Mouse (Mus musculus) intestine, embryonic 14.5 days (tissue): Measurements from ENCODE around the gene Grik1. TPM values are rescaled to one million over a fixed set of nuclear protein-coding genes. Genes with fewer than 3 reads are reported as not detected.
A peak's percentile ranks its signal among the peaks of the same experiment; 100 is the strongest.

Experiments used
- ATAC-seq: fragments of 200-750 bp; cut with Nextera tagmentation; replicated peaks from 2 replicates; pipeline ENCODE4 v1.8.0; 2017; ENCODE audit warnings: low read depth, moderate number of reproducible peaks, moderate TSS enrichment, moderate library complexity; ENCODE audit not compliant: low FRiP score, low TSS enrichment
- DNase-seq: peaks from one replicate; pipeline ENCODE4 v3.0.0-alpha.2; 2018; ENCODE audit warnings: low spot score
- H3K27ac ChIP-seq: fragments of 300-500 bp; sonication (generic); 2 replicates; pipeline ENCODE4 v1.5.1; 2014; ENCODE audit warnings: low read depth, mild to moderate bottlenecking, control low read depth
- H3K27me3 ChIP-seq: fragments of 300-500 bp; sonication (generic); replicated peaks from 2 replicates; pipeline ENCODE4 v1.6.1; 2014; ENCODE audit warnings: low read length, control low read depth; ENCODE audit not compliant: control insufficient read depth, insufficient read depth
- H3K36me3 ChIP-seq: fragments of 300-500 bp; sonication (generic); 2 replicates; pipeline ENCODE4 v1.6.1; 2014; ENCODE audit warnings: low read length, control low read depth; ENCODE audit not compliant: control insufficient read depth, insufficient read depth
- H3K4me1 ChIP-seq: fragments of 300-500 bp; sonication (generic); replicated peaks from 2 replicates; pipeline ENCODE4 v1.6.1; 2014; ENCODE audit warnings: low read length, control low read depth, mixed read lengths; ENCODE audit not compliant: control insufficient read depth, insufficient read depth
- H3K4me2 ChIP-seq: fragments of 300-500 bp; sonication (generic); 2 replicates; pipeline ENCODE4 v1.6.1; 2014; ENCODE audit warnings: low read length
- H3K4me3 ChIP-seq: fragments of 300-500 bp; sonication (generic); 2 replicates; pipeline ENCODE4 v1.5.1; 2014; ENCODE audit warnings: low read depth, low read length, control low read depth, mixed read lengths
- H3K9ac ChIP-seq: fragments of 300-500 bp; sonication (generic); 2 replicates; pipeline ENCODE4 v1.6.1; 2014; ENCODE audit warnings: mild to moderate bottlenecking, low read length
- H3K9me3 ChIP-seq: fragments of 300-500 bp; sonication (generic); 2 replicates; pipeline ENCODE4 v1.6.1; 2016; ENCODE audit warnings: low read length, control low read depth; ENCODE audit not compliant: control insufficient read depth
- WGBS: fragments of 180-500 bp; shearing (Covaris S2); extraction: QIAGEN DNeasy Blood & Tissue Kit; methylation state at CpG from one replicate; pipeline ENCODE4 v1.1.7; 2014; 5-methylcytosine and 5-hydroxymethylcytosine counted together
- polyA plus RNA-seq: library from polyadenylated mRNA; unstranded; fragments of >200 nt; fragmentation: Nextera tagmentation; extraction: Ambion mirVana; gene quantifications from 2 replicates; pipeline ENCODE4 v1.2.1, GENCODE M21; 2014

Gene Grik1
- polyA plus RNA-seq, 1 experiment from 2014 or later = 1.3 TPM

DNA sequence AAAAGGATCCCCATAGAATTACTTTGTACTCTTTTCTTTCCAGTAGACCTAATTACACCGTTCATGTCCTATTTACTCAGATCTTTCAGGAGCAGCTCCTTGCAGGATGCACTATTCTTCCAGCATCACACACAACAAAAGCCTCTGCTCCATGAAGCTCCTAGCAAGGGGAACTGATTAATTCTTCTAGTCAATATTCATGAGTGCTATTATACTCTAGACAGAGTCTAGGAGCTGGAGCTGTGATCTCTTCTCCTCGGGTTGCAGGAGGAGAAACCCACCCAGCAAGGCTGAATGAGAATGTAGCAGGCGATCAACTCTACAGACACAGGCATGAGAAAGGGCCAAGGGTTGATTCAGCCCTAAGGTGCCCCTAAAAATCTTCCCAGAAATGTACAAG is 40.2 kb downstream of the Grik1 start:
- 70% methylated on average over 3 of the region's 3 CpGs for WGBS
- DNase-seq (no peak), ATAC-seq (no peak)
- no peak overlapping the region for H3K4me2 ChIP-seq
- H3K27me3 ChIP-seq = no peaks in the 10 kb centered on the region
- no peak overlapping the region for H3K4me3 ChIP-seq
- H3K4me1 ChIP-seq = no peaks in the 10 kb centered on the region
- H3K9ac ChIP-seq = no peak overlapping the region
- no peaks in the 10 kb centered on the region for H3K36me3 ChIP-seq
- H3K9me3 ChIP-seq = no peaks in the 10 kb centered on the region
- no peak overlapping the region for H3K27ac ChIP-seq

DNA sequence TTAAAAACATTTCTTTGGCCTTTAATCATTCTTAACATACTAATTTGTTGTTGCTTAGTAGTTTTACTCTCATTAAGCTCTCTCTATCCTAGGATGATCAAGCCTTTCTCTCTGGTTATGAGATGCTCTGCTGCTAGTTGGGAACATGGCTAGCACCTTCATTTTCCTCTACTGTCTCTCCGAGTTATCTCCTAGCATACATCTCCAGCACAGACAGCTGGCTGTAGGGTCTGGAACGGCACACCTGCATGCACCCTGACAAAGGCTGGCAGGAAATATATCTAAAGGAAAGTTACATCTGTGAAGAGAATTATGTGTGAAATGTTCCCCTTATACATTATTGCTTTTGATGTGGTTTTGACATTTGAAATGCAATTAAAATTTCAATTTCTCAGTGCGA is 42.5 kb downstream of the Grik1 start:
- WGBS = 82% methylated on average over 3 of the region's 3 CpGs
- Histone ChIP-seq H3K27ac (no peak overlapping the region), H3K9ac (no peak overlapping the region), H3K36me3 (no peaks in the 10 kb centered on the region), H3K4me3 (no peak overlapping the region), H3K27me3 (no peaks in the 10 kb centered on the region), H3K4me1 (no peaks in the 10 kb centered on the region), H3K9me3 (no peaks in the 10 kb centered on the region), H3K4me2 (no peak overlapping the region)
- DNase-seq (no peak), ATAC-seq (no peak)

DNA sequence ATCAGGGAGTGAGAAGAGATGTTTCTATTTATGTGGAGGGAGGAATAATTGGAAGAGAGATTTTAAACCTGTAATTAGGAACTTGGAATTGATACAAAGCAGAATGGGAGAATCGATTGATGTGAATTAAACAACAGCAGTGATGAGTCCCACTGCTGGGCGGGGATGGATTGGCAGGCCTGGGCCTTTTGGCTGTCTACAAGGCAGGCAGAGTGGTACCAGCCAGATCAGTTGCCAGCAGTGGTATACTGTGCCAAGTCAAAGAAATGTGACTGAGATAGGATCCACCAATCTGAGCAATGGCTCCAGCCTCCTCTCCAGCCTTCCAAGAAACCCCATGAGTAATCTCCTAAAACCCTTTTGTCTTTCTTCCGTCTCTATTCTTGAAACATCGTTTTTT is 45.4 kb downstream of the Grik1 start:
- Histone ChIP-seq H3K36me3 (no peaks in the 10 kb centered on the region), H3K27ac (no peak overlapping the region), H3K4me1 (no peaks in the 10 kb centered on the region), H3K27me3 (no peaks in the 10 kb centered on the region), H3K9me3 (no peaks in the 10 kb centered on the region), H3K9ac (no peak overlapping the region), H3K4me3 (no peak overlapping the region), H3K4me2 (no peak overlapping the region)
- no peak for DNase-seq
- WGBS = 81% methylated on average over 4 of the region's 4 CpGs
- ATAC-seq = no peak

DNA sequence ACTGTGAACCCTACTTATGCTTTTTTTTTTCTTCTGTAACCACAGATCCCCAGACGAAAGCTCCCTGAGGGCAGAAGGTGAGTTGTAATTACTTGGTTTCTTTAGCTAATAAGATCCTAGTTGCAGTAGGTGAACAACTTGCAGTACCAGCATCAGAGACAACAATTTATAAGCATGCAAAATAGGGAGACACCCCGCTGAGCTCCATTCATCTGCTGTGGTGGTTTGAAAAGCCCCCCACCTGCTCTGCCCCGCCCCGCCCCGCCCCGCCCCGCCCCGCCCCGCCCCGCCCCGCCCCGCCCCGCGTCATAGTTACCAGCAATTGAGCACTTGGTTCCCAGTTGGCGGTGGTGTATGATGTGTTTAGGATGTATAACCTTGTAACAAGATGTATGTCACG is 64.4 kb downstream of the Grik1 start:
- no peaks in the 10 kb centered on the region for H3K9me3 ChIP-seq
- no peak for ATAC-seq
- WGBS = 59% methylated on average over 16 of the region's 16 CpGs

DNA sequence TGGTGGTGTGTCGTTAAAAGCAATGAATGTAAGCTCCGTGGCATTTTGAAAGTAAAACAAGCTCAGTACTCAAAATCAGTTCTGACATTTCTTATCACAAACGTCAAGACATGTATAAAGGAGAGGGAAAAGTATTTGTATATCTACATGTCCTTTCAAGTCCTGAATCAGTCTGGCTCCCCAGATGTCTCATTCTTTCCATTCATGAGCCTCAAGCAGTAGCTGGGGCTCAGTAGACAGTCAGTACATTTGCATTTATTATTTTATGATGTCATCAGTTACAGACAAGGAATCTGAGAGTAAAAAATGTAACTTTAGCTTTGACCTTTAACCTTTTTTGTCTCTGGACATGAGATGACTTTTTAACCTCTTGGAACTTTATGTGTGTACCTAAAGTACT is 68.1 kb downstream of the Grik1 start:
- Histone ChIP-seq H3K4me3 (no peak overlapping the region), H3K27ac (no peak overlapping the region), H3K9ac (no peak overlapping the region), H3K36me3 (no peaks in the 10 kb centered on the region), H3K4me1 (no peaks in the 10 kb centered on the region), H3K27me3 (no peaks in the 10 kb centered on the region), H3K9me3 (no peaks in the 10 kb centered on the region), H3K4me2 (no peak overlapping the region)
- WGBS = 57% methylated on average over 3 of the region's 3 CpGs
- no peak for DNase-seq
- ATAC-seq = no peak

More for the DNA sequence above, 64.4 kb downstream of the Grik1 start:
- Histone ChIP-seq H3K4me1 (no peaks in the 10 kb centered on the region), H3K27ac (no peak overlapping the region), H3K36me3 (no peaks in the 10 kb centered on the region), H3K4me3 (no peak overlapping the region), H3K4me2 (no peak overlapping the region), H3K9ac (no peak overlapping the region), H3K27me3 (no peaks in the 10 kb centered on the region)
- no peak for DNase-seq

DNA sequence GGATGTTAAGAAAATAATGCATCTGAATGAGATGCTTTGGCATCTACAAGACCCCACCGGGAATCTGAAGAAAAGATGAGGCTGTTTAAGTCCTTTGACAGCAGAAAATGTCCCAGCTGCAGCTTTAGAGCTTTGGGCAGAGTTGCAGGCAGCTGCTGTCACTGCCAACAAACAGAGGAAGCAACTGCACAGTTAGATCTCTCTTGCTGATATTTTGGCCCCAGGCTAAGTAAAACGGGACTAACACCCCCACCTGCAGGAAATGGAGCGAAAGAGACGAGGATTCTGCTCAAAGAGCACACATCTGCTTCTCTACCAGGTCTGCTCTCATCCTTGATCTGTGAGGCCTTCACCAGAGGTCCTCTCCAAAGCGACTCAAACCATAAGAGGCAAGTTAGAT is 77.5 kb downstream of the Grik1 start:
- ATAC-seq (no peak), DNase-seq (no peak)

DNA sequence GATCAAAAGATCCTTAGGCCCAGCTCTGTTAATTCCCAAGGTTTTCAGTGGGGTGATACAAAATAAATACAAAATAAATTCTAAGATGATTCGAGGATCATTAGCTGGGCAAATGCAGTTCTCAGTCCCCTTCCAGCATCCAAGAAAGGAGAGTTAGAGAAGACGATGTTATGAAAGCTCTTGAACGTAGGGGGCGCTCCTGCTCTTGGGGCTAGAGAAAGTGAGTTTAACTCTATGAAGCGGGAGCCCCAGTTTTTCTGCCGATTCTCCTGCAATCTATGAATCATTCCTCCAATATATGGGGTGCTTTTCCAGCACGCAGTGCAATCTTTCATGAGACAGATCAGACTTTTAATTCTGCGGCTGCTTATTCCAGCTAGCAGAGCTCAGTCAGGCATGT is 78.2 kb downstream of the Grik1 start:
- Histone ChIP-seq H3K4me2 (no peak overlapping the region), H3K9ac (no peak overlapping the region), H3K27me3 (no peaks in the 10 kb centered on the region), H3K36me3 (no peaks in the 10 kb centered on the region), H3K9me3 (no peaks in the 10 kb centered on the region), H3K4me1 (no peaks in the 10 kb centered on the region), H3K27ac (no peak overlapping the region), H3K4me3 (no peak overlapping the region)
- no peak for ATAC-seq
- no peak for DNase-seq
- 63% methylated on average over 8 of the region's 8 CpGs for WGBS

More for the DNA sequence above, 77.5 kb downstream of the Grik1 start:
- Histone ChIP-seq H3K4me2 (no peak overlapping the region), H3K27me3 (no peaks in the 10 kb centered on the region), H3K9me3 (no peaks in the 10 kb centered on the region), H3K4me1 (no peaks in the 10 kb centered on the region), H3K4me3 (no peak overlapping the region), H3K27ac (no peak overlapping the region), H3K9ac (no peak overlapping the region), H3K36me3 (no peaks in the 10 kb centered on the region)
- WGBS = 61% methylated on average over 5 of the region's 5 CpGs

DNA sequence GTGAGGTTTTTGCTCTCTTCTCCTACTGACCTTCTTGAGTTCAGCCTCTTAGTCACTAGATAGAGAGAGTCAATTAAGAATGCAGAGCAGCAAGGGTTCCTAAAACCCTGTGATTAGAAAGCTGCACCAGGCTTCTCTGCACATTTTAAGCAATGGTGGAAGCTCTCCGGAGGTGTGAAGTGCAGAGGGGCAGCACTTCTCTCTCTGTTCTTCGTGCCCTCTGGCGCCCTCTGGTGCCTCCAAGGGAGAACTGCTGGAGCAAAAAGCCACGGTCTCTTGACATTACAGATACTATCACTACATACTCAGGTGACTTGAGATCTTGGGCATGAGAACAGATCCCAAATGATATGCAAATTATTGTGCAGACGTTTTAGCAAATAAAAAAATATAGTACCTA is 85.7 kb downstream of the Grik1 start:
- no peaks in the 10 kb centered on the region for H3K9me3 ChIP-seq
- H3K27me3 ChIP-seq = no peaks in the 10 kb centered on the region
- no peak overlapping the region for H3K4me2 ChIP-seq
- ATAC-seq = 0 out of 2 replicates have a peak, but pooled peaks have one; percentile 47
- peak; percentile 81 for DNase-seq
- no peaks in the 10 kb centered on the region for H3K4me1 ChIP-seq
- no peak overlapping the region for H3K9ac ChIP-seq
- H3K27ac ChIP-seq = no peak overlapping the region
- 4% methylated on average over 5 of the region's 5 CpGs for WGBS
- H3K36me3 ChIP-seq = no peaks in the 10 kb centered on the region
- H3K4me3 ChIP-seq = no peak overlapping the region

DNA sequence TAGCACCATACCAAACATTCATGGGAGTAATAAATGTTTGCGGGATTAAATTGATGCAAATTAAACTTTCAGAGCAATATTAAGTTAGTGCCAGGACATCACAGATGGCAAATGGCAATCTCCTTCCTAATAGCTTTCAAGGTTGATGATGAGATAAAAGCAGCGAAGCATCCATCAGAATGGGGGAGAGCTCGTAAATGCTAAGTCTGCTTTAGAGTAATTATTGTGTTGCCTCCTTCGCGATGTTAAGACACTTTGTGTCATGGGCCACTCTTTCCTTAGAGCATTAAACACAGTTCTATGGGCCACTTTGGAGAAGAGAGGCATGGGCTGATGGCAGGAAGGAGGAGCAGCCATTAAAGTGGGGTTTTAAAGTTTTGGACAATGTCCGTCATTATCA is 86.1 kb downstream of the Grik1 start:
- Histone ChIP-seq H3K36me3 (no peaks in the 10 kb centered on the region), H3K4me3 (no peak overlapping the region), H3K9me3 (no peaks in the 10 kb centered on the region), H3K9ac (no peak overlapping the region), H3K27me3 (no peaks in the 10 kb centered on the region), H3K27ac (no peak overlapping the region), H3K4me1 (no peaks in the 10 kb centered on the region), H3K4me2 (no peak overlapping the region)
- no peak for ATAC-seq
- WGBS = 69% methylated on average over 6 of the region's 6 CpGs
- no peak for DNase-seq
